Mouse (Mus musculus): ENCODE results near the gene Ift88.

DNA sequence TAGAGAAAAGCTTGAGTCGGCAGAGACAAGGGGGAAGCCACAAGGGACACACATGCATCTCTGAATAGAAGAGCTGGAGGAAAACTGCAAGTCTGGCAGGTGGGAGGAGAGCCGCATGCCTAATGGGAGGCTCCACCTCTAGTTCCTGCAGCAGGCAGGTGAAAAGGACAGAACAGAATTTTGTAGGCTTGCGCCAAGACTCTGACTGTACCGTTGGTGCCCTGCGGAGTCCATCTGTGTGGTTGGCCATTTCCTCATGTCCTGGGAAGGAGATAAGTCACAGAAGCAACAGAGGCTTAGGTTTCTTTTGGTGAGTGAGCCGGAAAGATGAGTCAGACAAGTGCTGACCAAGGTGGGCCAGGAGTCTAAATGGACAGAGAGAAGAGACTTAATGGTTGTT, 79.9 kb downstream of the Ift88 start:
- TF ChIP-seq CTCF (IDR thresholded peaks at IDR 0.05; ENCODE audit: control insufficient read depth, insufficient read depth, insufficient read length), result no peak
- TF ChIP-seq USF1 (IDR thresholded peaks at IDR 0.05; ENCODE audit: low read depth), result no peak

Measured in C2C12 (cell line).